Mouse (Mus musculus) adrenal gland, postnatal 10 days (tissue): ENCODE results near the gene Zfp988. TPM values are rescaled to one million over a fixed set of nuclear protein-coding genes. Genes with fewer than 3 reads are reported as not detected.

ENCODE experiments used
- total RNA-seq, 2 experiments: library from RNA; stranded (reverse); gene quantifications; 2 replicates each; pipeline ENCODE4 v1.2.3; 2021

Gene Zfp988
- total RNA-seq, 2 experiments from 2014 or later: 0.24 to 0.39 TPM

Other genes with a start within 250 kb of the Zfp988 start
- gene Zfp991, start 173.6 kb upstream of the Zfp988 start, total RNA-seq: 10 to 100 TPM in 1 of 2 experiments, 1 to 10 TPM in 1; 9.5 to 15.8 TPM
- gene Zfp978, start 55.6 kb downstream of the Zfp988 start, total RNA-seq: 1 to 10 TPM in 1 of 2 experiments, not detected in 1; 1.1 TPM
- gene Zfp982, start 186.7 kb downstream of the Zfp988 start, total RNA-seq: 10 to 100 TPM in 1 of 2 experiments, 1 to 10 TPM in 1; 9.0 to 13.4 TPM
- 1 to 10 TPM in 1 of 2 experiments, under 1 TPM in 1; 0.24 to 1.4 TPM for gene Gm16503, start 234.5 kb downstream of the Zfp988 start, total RNA-seq
- under 1 TPM; 0.24 to 0.55 TPM for gene Zfp985, start 247.6 kb downstream of the Zfp988 start, total RNA-seq